Mouse (Mus musculus): ENCODE data around the gene Cmss1. TPM values are rescaled to one million over a fixed set of nuclear protein-coding genes. Genes with fewer than 3 reads are reported as not detected.

Gene Cmss1
- polyA plus RNA-seq, 1 experiment: 2.6 TPM

DNA sequence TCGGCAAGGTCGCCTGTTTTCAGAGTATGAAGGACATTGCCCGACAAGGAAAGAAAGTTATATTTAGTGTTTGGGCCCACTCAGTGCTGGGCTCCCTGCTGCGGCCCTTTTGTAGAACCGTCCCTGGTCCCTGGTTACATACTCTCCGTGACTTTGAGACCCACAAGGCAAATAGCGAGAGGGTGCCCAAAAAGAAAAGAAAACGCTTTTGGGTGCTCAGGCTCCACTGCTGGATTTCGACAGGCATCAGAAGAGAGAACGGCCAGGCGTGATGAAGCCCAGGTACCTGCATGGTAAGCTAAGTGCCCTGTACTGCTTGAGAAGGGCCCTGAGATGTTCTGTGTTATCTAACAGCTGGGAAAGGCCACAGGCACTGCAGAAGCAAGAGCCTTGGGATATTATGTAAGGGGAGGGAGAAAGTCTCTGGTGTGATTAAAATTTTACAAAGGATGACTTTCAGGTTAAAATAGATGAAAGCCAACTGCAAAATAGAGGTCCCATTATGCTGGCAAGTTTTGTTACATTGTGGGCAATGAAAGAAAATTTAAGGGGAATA is 253.4 kb downstream of the Cmss1 start:
- 0 out of 2 replicates have a peak, but pooled peaks cover 2% of the 10 kb centered on the region for H3K4me1 ChIP-seq (ENCODE audit: control insufficient read depth, insufficient read depth, insufficient read length, low read length)
- WGBS: 92% methylated on average over 11 of the region's 11 CpGs

GRCm38 (mm10) chr16:57352751-57353150 is 253.9 kb downstream of the Cmss1 start, which contains the start of gene Filip1l:
Gene Filip1l, plus strand, starts transcription at chr16:57353093.
- Histone ChIP-seq H3K27me3 (ENCODE audit: control insufficient read depth, insufficient read depth, low read length) (no peaks in the 10 kb centered on the region), H3K4me3 (ENCODE audit: low read depth, low read length) (no peak within 1 kb of the TSS), H3K36me3 (ENCODE audit: control insufficient read depth, insufficient read depth, low read length) (no peaks in the 10 kb centered on the region), H3K27ac (ENCODE audit: insufficient read depth, low read depth, low read length) (no peak within 1 kb of the TSS), H3K4me1 (ENCODE audit: control insufficient read depth, insufficient read depth, insufficient read length, low read length) (0 out of 2 replicates have a peak, but pooled peaks cover 2% of the 10 kb centered on the region)
- 95% methylated on average over 6 of the region's 6 CpGs for WGBS
- TF ChIP-seq POLR2A (IDR thresholded peaks at IDR 0.05; ENCODE audit: low read depth, low read length): no peak
- no peak for TF ChIP-seq CTCF (IDR thresholded peaks at IDR 0.05; ENCODE audit: extremely low read depth, insufficient read length, insufficient replicate concordance, low read depth, low read length)

More for the DNA sequence above, 253.4 kb downstream of the Cmss1 start:
- TF ChIP-seq CTCF (IDR thresholded peaks at IDR 0.05; ENCODE audit: extremely low read depth, insufficient read length, insufficient replicate concordance, low read depth, low read length): no peak
- no peak for TF ChIP-seq POLR2A (IDR thresholded peaks at IDR 0.05; ENCODE audit: low read depth, low read length)
- no peaks in the 10 kb centered on the region for H3K27me3 ChIP-seq (ENCODE audit: control insufficient read depth, insufficient read depth, low read length)
- H3K27ac ChIP-seq (ENCODE audit: insufficient read depth, low read depth, low read length): no peak overlapping the region
- H3K36me3 ChIP-seq (ENCODE audit: control insufficient read depth, insufficient read depth, low read length): no peaks in the 10 kb centered on the region
- no peak overlapping the region for H3K4me3 ChIP-seq (ENCODE audit: low read depth, low read length)

GRCm38 (mm10) chr16:57349689-57350088 is 257.0 kb downstream of the Cmss1 start:
- Histone ChIP-seq H3K36me3 (ENCODE audit: control insufficient read depth, insufficient read depth, low read length) (no peaks in the 10 kb centered on the region), H3K27ac (ENCODE audit: insufficient read depth, low read depth, low read length) (no peak overlapping the region), H3K4me3 (ENCODE audit: low read depth, low read length) (no peak overlapping the region), H3K27me3 (ENCODE audit: control insufficient read depth, insufficient read depth, low read length) (no peaks in the 10 kb centered on the region), H3K4me1 (ENCODE audit: control insufficient read depth, insufficient read depth, insufficient read length, low read length) (0 out of 2 replicates have a peak, but pooled peaks cover 2% of the 10 kb centered on the region)
- 25% methylated on average over 3 of the region's 3 CpGs for WGBS
- TF ChIP-seq POLR2A (IDR thresholded peaks at IDR 0.05; ENCODE audit: low read depth, low read length) (no peak), CTCF (IDR thresholded peaks at IDR 0.05; ENCODE audit: extremely low read depth, insufficient read length, insufficient replicate concordance, low read depth, low read length) (no peak)

GRCm38 (mm10) chr16:57349039-57349438 is 257.6 kb downstream of the Cmss1 start:
- TF ChIP-seq CTCF (IDR thresholded peaks at IDR 0.05; ENCODE audit: extremely low read depth, insufficient read length, insufficient replicate concordance, low read depth, low read length) (no peak), POLR2A (IDR thresholded peaks at IDR 0.05; ENCODE audit: low read depth, low read length) (no peak)
- 68% methylated on average over 3 of the region's 3 CpGs for WGBS

DNA sequence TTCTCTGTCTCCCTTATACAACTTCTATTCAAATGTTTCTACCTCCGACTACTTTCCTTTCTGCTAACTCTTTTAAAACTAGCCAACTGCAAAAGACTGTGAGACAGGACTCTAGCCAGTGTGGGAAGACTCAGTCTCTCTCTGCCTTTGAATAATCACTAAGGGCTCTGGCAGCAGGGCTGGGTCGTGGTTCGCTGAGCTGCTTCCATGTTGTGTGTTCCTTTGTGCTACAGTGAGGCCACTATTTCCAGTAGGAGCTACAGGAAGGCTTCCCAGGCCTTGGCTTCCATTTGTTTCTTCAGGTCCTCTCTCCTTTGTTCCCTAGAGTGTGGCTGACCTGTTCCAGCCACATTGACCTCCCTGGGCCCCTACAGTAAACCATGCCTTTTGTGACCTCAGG is 260.4 kb downstream of the Cmss1 start:
- 86% methylated on average over 3 of the region's 3 CpGs for WGBS
- no peaks in the 10 kb centered on the region for H3K36me3 ChIP-seq (ENCODE audit: control insufficient read depth, insufficient read depth, low read length)

More at GRCm38 (mm10) chr16:57349039-57349438, 257.6 kb downstream of the Cmss1 start:
- H3K27me3 ChIP-seq (ENCODE audit: control insufficient read depth, insufficient read depth, low read length): no peaks in the 10 kb centered on the region
- no peak overlapping the region for H3K4me3 ChIP-seq (ENCODE audit: low read depth, low read length)
- H3K4me1 ChIP-seq (ENCODE audit: control insufficient read depth, insufficient read depth, insufficient read length, low read length): 0 out of 2 replicates have a peak, but pooled peaks cover 2% of the 10 kb centered on the region
- no peaks in the 10 kb centered on the region for H3K36me3 ChIP-seq (ENCODE audit: control insufficient read depth, insufficient read depth, low read length)
- H3K27ac ChIP-seq (ENCODE audit: insufficient read depth, low read depth, low read length): no peak overlapping the region

DNA sequence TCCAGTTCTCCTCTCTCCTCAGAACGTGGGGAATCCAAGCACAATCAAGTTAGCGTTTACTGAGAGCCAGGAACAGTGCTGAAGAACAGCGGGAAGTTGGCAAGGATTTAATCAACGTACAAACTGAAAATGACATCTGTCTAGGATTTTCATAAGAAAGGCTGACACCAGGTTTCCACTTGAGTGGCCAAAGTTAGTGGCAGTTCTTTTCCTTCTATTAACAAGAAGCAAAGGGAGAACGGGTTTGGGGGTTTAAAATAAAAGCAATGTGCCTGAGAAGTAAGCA is 266.1 kb downstream of the Cmss1 start:
- Histone ChIP-seq H3K27me3 (ENCODE audit: control insufficient read depth, insufficient read depth, low read length) (no peaks in the 10 kb centered on the region), H3K4me3 (ENCODE audit: low read depth, low read length) (no peak overlapping the region), H3K4me1 (ENCODE audit: control insufficient read depth, insufficient read depth, insufficient read length, low read length) (no peaks in the 10 kb centered on the region), H3K27ac (ENCODE audit: insufficient read depth, low read depth, low read length) (no peak overlapping the region), H3K36me3 (ENCODE audit: control insufficient read depth, insufficient read depth, low read length) (no peaks in the 10 kb centered on the region)
- WGBS: 56% methylated on average over 5 of the region's 5 CpGs
- no peak for TF ChIP-seq CTCF (IDR thresholded peaks at IDR 0.05; ENCODE audit: extremely low read depth, insufficient read length, insufficient replicate concordance, low read depth, low read length)

More for the DNA sequence above, 260.4 kb downstream of the Cmss1 start:
- no peak for TF ChIP-seq CTCF (IDR thresholded peaks at IDR 0.05; ENCODE audit: extremely low read depth, insufficient read length, insufficient replicate concordance, low read depth, low read length)
- no peak for TF ChIP-seq POLR2A (IDR thresholded peaks at IDR 0.05; ENCODE audit: low read depth, low read length)
- H3K27me3 ChIP-seq (ENCODE audit: control insufficient read depth, insufficient read depth, low read length): no peaks in the 10 kb centered on the region
- no peak overlapping the region for H3K27ac ChIP-seq (ENCODE audit: insufficient read depth, low read depth, low read length)
- H3K4me3 ChIP-seq (ENCODE audit: low read depth, low read length): no peak overlapping the region
- H3K4me1 ChIP-seq (ENCODE audit: control insufficient read depth, insufficient read depth, insufficient read length, low read length): 0 out of 2 replicates have a peak, but pooled peaks cover 2% of the 10 kb centered on the region

- WGBS: 88% methylated on average over 8 of the region's 8 CpGs
- TF ChIP-seq POLR2A (IDR thresholded peaks at IDR 0.05; ENCODE audit: low read depth, low read length) (no peak), CTCF (IDR thresholded peaks at IDR 0.05; ENCODE audit: extremely low read depth, insufficient read length, insufficient replicate concordance, low read depth, low read length) (no peak)
These were observed 266.7 kb downstream of the Cmss1 start for GRCm38 (mm10) chr16:57339765-57340612.

More at GRCm38 (mm10) chr16:57339765-57340612, 266.7 kb downstream of the Cmss1 start:
- Histone ChIP-seq H3K27me3 (ENCODE audit: control insufficient read depth, insufficient read depth, low read length) (no peaks in the 10 kb centered on the region), H3K4me1 (ENCODE audit: control insufficient read depth, insufficient read depth, insufficient read length, low read length) (no peaks in the 10 kb centered on the region), H3K36me3 (ENCODE audit: control insufficient read depth, insufficient read depth, low read length) (no peaks in the 10 kb centered on the region), H3K4me3 (ENCODE audit: low read depth, low read length) (no peak overlapping the region), H3K27ac (ENCODE audit: insufficient read depth, low read depth, low read length) (no peak overlapping the region)

Data from small intestine, adult 2 months (tissue).